Mouse (Mus musculus): ENCODE measurements around the gene Zfp850.

- TF ChIP-seq CTCF (conservative IDR thresholded peaks at IDR 0.05 in 1 of 2, IDR thresholded peaks at IDR 0.05 in 1 of 2; ENCODE audit: low read depth in 2 of 2, low read length in 2 of 2), result no peak
- no peak for TF ChIP-seq SIN3A (IDR thresholded peaks at IDR 0.05; ENCODE audit: low read length)
- TF ChIP-seq MAFK (IDR thresholded peaks at IDR 0.05; ENCODE audit: insufficient replicate concordance, low read length), result no peak
- no peak for TF ChIP-seq POLR2A (IDR thresholded peaks at IDR 0.05; ENCODE audit: low read depth, low read length)
- no peak for TF ChIP-seq UBTF (IDR thresholded peaks at IDR 0.05; ENCODE audit: low read depth, low read length)
- no peak for TF ChIP-seq TBP (conservative IDR thresholded peaks at IDR 0.05; ENCODE audit: low read depth, low read length)
- no peak for TF ChIP-seq USF2 (conservative IDR thresholded peaks at IDR 0.05; ENCODE audit: low read depth, low read length)
- TF ChIP-seq EP300 (IDR thresholded peaks at IDR 0.05; ENCODE audit: low read length), result no peak
- TF ChIP-seq RCOR1 (conservative IDR thresholded peaks at IDR 0.05; ENCODE audit: low read depth, low read length), result no peak
- no peak for TF ChIP-seq TCF12 (IDR thresholded peaks at IDR 0.05; ENCODE audit: low read depth, low read length)
- TF ChIP-seq JUND (conservative IDR thresholded peaks at IDR 0.05; ENCODE audit: low read depth, low read length), result no peak
- no peak for TF ChIP-seq E2F4 (IDR thresholded peaks at IDR 0.05; ENCODE audit: insufficient replicate concordance, low read depth, low read length)
- no peak for TF ChIP-seq MEF2A (IDR thresholded peaks at IDR 0.05; ENCODE audit: borderline replicate concordance, low read depth, low read length)
- TF ChIP-seq GABPA (IDR thresholded peaks at IDR 0.05; ENCODE audit: insufficient replicate concordance, low read depth, low read length), result no peak
These were observed 31.7 kb downstream of the Zfp850 start for GRCm38 (mm10) chr7:27982197-27982596.
